Mouse (Mus musculus): ENCODE measurements around the gene Duxbl3.
"Not testable (repeated sequence)": the region's sequence is repeated elsewhere in the genome, so short reads cannot be mapped to it uniquely, and the experiment has no call there.

DNA sequence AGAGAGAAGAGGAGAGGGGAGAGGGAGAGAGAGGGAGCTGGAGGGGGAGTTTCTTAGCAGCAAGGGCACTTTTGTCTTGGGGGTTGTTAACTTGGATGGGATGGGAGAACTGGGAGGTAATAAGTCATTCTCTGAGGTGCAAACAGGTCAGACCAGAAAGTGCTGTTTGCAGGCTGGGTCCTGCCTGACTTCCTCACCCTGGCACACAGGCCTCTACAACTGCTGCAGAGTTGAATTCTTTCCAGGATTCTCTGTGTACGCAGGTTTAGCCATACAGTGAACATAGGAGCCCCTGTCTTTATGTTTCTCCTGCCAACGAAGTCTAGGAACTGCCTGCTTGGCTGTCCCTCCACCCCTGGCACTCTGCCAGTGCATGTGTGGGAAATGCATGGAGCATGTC is 29.0 kb downstream of the Duxbl3 start:
- not testable (repeated sequence) for TF ChIP-seq MXI1 (IDR thresholded peaks at IDR 0.05; ENCODE audit: low read depth, low read length); ELF1 (IDR thresholded peaks at IDR 0.05; ENCODE audit: low read depth, low read length); JUND (conservative IDR thresholded peaks at IDR 0.05; ENCODE audit: low read depth, low read length); CTCF (conservative IDR thresholded peaks at IDR 0.05 in 1 of 2, IDR thresholded peaks at IDR 0.05 in 1 of 2; ENCODE audit: low read depth in 2 of 2, low read length in 2 of 2); USF1 (IDR thresholded peaks at IDR 0.05; ENCODE audit: low read depth, low read length); EP300 (IDR thresholded peaks at IDR 0.05; ENCODE audit: low read length)
